In genomic region chr10:111594651-111595050, GRCm38 (mm10) we compare ENCODE assay signal across 11 mouse cellular contexts.
DNase-seq lines count a peak whose midpoint lies in the region; ATAC-seq and TF ChIP-seq lines count a peak whose summit lies in the region.
"Had no signal": no experiment of that assay in that cellular context is flagged by ENCODE, and none has a peak within 500 bp of the region (broad histone marks: within the 10 kb centered on the region; RNA-seq: fewer than 3 reads in every experiment).

No protein-coding gene starts in this region.

- no peaks in the 10 kb centered on the region for H3K36me3 ChIP-seq in lung, embryonic 14.5 days (ENCODE audit: insufficient read depth)
- H3K36me3 ChIP-seq: hindbrain, embryonic 13.5 days had no signal

- H3K27me3 ChIP-seq in lung, embryonic 14.5 days (ENCODE audit: insufficient read depth, low read length) = no peaks in the 10 kb centered on the region
- H3K27me3 ChIP-seq: hindbrain, embryonic 13.5 days; Patski had no signal

- peak; percentile 82 for DNase-seq in lung, embryonic 14.5 days
- no peak for DNase-seq in lung, postnatal 25 days (ENCODE audit: low spot score)
- DNase-seq in heart, adult 8-10 months (ENCODE audit: low spot score) = peak; percentile 54
- peak; percentile 79 for DNase-seq in heart, postnatal 4 days
- peak; percentile 44 for DNase-seq in lung, postnatal 14 days
- DNase-seq in left cerebral cortex, postnatal 4 days = no peak
- DNase-seq in layer of hippocampus, postnatal 25 days (ENCODE audit: extremely low spot score in 1 of 2, low spot score in 1 of 2) = no peak
- DNase-seq in urinary bladder, adult 2 months (ENCODE audit: low spot score) = no peak
- DNase-seq: right cerebral cortex, adult 18-20 months had no signal

- TF ChIP-seq CTCF in lung, embryonic 14.5 days (IDR thresholded peaks at IDR 0.05; ENCODE audit: low read depth) = no peak

- 15% methylated on average over 10 of the region's 10 CpGs for WGBS in lung, embryonic 14.5 days

- peak overlapping the region; percentile 73 for H3K27ac ChIP-seq in lung, embryonic 14.5 days (ENCODE audit: low read depth)

- H3K9ac ChIP-seq in lung, embryonic 14.5 days = peak overlapping the region; percentile 14; the same call in 1 of the 2 replicates
- H3K9ac ChIP-seq: hindbrain, embryonic 13.5 days had no signal

- ATAC-seq in lung, embryonic 14.5 days (ENCODE audit: insufficient read depth) = peak; percentile 79
- ATAC-seq: Patski had no signal

- no peaks in the 10 kb centered on the region for H3K9me3 ChIP-seq in lung, embryonic 14.5 days (ENCODE audit: low read depth, low read length)
- H3K9me3 ChIP-seq: hindbrain, embryonic 13.5 days had no signal

- peaks cover 38% of the 10 kb centered on the region for H3K4me1 ChIP-seq in lung, embryonic 14.5 days (ENCODE audit: insufficient read depth)

- intact Hi-C loops in left cerebral cortex, postnatal 4 days (cut with DNase I) = no loop called here

- H3K4me3 ChIP-seq in lung, embryonic 14.5 days (ENCODE audit: low read depth, low read length) = peak overlapping the region; percentile 14; the same call in 1 of the 2 replicates
- H3K4me3 ChIP-seq: hindbrain, embryonic 13.5 days had no signal

- H3K4me2 ChIP-seq in lung, embryonic 14.5 days = peak overlapping the region; percentile 49
- H3K4me2 ChIP-seq: hindbrain, embryonic 13.5 days had no signal

Comparison
In these comparisons a context has a peak if more than half of its experiments do, and no peak if none do; other contexts are left out.
1. DNase-seq: peak in lung, embryonic 14.5 days (single experiment), heart, adult 8-10 months (single experiment), heart, postnatal 4 days (single experiment) and lung, postnatal 14 days (single experiment); none in lung, postnatal 25 days (single experiment), left cerebral cortex, postnatal 4 days (single experiment), layer of hippocampus, postnatal 25 days (0 of 2) and urinary bladder, adult 2 months (single experiment).